Mouse (Mus musculus): Measurements from ENCODE around the gene Olfr453. TPM values are rescaled to one million over a fixed set of nuclear protein-coding genes. Genes with fewer than 3 reads are reported as not detected.

Gene Olfr453
- not detected in 2 replicates for polyA plus RNA-seq (2015; fragmentation: Nextera tagmentation; extraction: Ambion mirVana)

GRCm38 (mm10) chr6:42739071-42739470 lies at the start of gene Olfr453:
Gene Olfr453 (plus strand): TSS chr6:42739371.

DNA sequence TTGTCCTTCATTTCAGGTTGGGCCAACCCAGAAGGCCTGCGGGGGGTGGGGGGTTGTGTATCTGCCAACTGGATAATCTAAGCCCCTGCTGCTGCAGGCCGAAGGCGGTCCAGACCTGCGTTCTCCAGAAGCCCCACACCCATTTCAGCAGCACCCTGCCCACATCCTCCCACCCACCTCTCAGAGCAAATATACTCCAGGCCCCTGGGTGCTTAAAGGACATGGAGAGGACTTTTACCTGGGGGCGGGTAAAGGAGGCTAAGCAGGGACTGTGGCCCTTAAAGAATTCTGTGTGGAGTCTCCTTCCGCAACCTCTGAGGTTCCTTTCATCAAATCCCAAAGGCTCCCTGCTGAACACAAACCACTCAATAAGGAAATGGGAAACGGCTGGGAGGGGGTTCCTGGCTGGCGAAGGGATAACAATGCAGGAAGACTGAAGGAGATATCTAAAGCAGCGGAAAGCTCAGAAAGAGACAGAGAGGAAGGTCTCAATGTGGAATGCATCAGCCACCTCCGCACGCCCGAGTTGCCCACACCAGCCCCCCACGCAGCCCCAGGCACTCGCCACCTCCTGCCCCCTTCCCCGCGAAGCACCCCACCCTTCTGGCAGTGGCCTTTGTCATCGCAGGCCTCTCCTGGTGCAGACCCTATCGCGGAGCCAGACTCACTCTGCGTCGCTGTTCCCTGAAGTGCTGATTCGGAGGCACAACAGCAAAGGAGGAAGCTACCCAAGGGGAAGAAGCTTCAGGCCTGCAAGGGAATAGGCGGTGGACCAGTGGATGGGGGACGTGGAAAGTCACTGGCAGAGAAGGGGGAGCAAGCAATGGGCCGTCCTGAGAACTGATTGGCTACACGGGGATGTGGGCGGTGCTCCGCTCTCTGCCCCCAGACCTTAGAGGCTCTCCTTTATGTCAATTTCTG lies 29.6 kb upstream of the Olfr453 start, which contains the start of gene Tcaf1:
Gene Tcaf1, minus strand, starts transcription at position 798 of the 921 bp plus-strand sequence.

GRCm38 (mm10) chr6:42756104-42756503 lies 16.9 kb downstream of the Olfr453 start, which contains the start of gene Olfr38:
Gene Olfr38 (plus strand): TSS chr6:42756404.

DNA sequence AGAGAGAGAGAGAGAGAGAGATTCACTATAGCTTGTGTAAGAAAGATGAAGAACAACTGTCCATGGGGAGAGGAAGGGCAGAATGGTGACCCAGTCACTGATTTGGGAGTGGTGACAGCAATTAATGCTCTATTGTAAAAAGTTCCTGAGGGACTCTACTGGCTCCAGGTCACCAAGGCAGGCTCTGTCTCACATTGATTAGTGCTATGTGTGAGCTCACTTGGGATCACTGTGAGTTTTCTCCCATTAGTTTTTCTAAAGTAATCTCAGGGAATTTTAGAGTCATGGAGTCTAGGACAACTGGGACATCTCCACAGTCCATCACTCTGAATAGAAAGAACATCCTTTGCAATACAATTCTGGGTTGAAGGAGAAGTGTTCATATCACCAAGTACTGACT lies 45.6 kb downstream of the Olfr453 start, which contains the start of gene Olfr452:
Gene Olfr452, plus strand, starts transcription at position 301 of the 400 bp plus-strand sequence.

Other genes with a start within 250 kb of the Olfr453 start
- 0.11 and 0.14 TPM in 2 replicates for gene Olfr455, start 191.8 kb upstream of the Olfr453 start, polyA plus RNA-seq (2015; fragmentation: Nextera tagmentation; extraction: Ambion mirVana)
- gene Tcaf3, start 141.7 kb upstream of the Olfr453 start, polyA plus RNA-seq (2015; fragmentation: Nextera tagmentation; extraction: Ambion mirVana): 0.07 TPM in 1 of 2 replicates, not detected in the other
- gene Tcaf2, start 94.1 kb upstream of the Olfr453 start, polyA plus RNA-seq (2015; fragmentation: Nextera tagmentation; extraction: Ambion mirVana): 2.0 and 2.4 TPM in 2 replicates
- gene Tcaf1, start 29.3 kb upstream of the Olfr453 start, polyA plus RNA-seq (2015; fragmentation: Nextera tagmentation; extraction: Ambion mirVana): 59.8 and 62.1 TPM in 2 replicates
- not detected in 2 replicates for gene Olfr38, start 17.0 kb downstream of the Olfr453 start, polyA plus RNA-seq (2015; fragmentation: Nextera tagmentation; extraction: Ambion mirVana)
- not detected in 2 replicates for gene Olfr452, start 45.7 kb downstream of the Olfr453 start, polyA plus RNA-seq (2015; fragmentation: Nextera tagmentation; extraction: Ambion mirVana)
- not detected in 2 replicates for gene Olfr450, start 72.6 kb downstream of the Olfr453 start, polyA plus RNA-seq (2015; fragmentation: Nextera tagmentation; extraction: Ambion mirVana)
- not detected in 2 replicates for gene Olfr449, start 95.0 kb downstream of the Olfr453 start, polyA plus RNA-seq (2015; fragmentation: Nextera tagmentation; extraction: Ambion mirVana)
- not detected in 2 replicates for gene Olfr448, start 151.1 kb downstream of the Olfr453 start, polyA plus RNA-seq (2015; fragmentation: Nextera tagmentation; extraction: Ambion mirVana)
- gene Olfr447, start 169.5 kb downstream of the Olfr453 start, polyA plus RNA-seq (2015; fragmentation: Nextera tagmentation; extraction: Ambion mirVana): not detected in 2 replicates
- gene Olfr446, start 182.0 kb downstream of the Olfr453 start, polyA plus RNA-seq (2015; fragmentation: Nextera tagmentation; extraction: Ambion mirVana): not detected in 2 replicates
- not detected in 2 replicates for gene Olfr444, start 209.7 kb downstream of the Olfr453 start, polyA plus RNA-seq (2015; fragmentation: Nextera tagmentation; extraction: Ambion mirVana)

Measured in adrenal gland, postnatal 0 days (tissue).